Mouse (Mus musculus) spleen, adult 2 months (tissue): ENCODE measurements around the gene Gan.

Source experiments
- CTCF ChIP-seq: fragments of 200-500 bp; IDR thresholded peaks from 2 replicates; pipeline ENCODE4 v1.5.1; 2011; ENCODE audit warnings: mild to moderate bottlenecking, inconsistent platforms; ENCODE audit not compliant: insufficient read depth, insufficient read length, insufficient replicate concordance; ENCODE audit errors: extremely low read depth
- POLR2A ChIP-seq: fragments of 200-500 bp; IDR thresholded peaks from 2 replicates; pipeline ENCODE4 v1.6.1; 2011; ENCODE audit warnings: low read depth, low read length, inconsistent platforms

DNA sequence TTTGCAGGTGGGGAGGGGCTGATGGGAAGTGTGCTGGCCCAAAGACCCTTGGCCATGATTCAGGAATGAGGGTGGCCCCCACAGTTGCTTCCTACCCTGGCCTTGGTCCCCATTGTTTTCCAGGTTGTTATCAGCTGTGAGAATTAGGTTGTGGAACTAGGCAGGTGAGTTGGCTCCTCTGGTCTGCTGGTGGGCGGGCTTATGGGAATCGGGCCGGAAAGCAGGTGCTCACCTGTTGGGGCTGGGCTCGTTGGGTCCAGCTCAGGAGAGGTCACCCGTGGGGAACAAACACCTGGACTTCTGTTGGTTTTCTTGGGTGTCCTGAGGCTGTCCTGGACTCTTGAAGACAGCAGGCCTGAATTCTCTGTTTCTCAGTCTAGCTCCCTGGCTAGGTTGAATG is 107.1 kb downstream of the Gan start:
- TF ChIP-seq CTCF = no peak
- TF ChIP-seq POLR2A = no peak
